Mouse (Mus musculus): ENCODE measurements around the gene Shisa7.
A peak's percentile ranks its signal among the peaks of the same experiment; 100 is the strongest.
"Not testable (repeated sequence)": the region's sequence is repeated elsewhere in the genome, so short reads cannot be mapped to it uniquely, and the experiment has no call there.

Gene Shisa7

DNA sequence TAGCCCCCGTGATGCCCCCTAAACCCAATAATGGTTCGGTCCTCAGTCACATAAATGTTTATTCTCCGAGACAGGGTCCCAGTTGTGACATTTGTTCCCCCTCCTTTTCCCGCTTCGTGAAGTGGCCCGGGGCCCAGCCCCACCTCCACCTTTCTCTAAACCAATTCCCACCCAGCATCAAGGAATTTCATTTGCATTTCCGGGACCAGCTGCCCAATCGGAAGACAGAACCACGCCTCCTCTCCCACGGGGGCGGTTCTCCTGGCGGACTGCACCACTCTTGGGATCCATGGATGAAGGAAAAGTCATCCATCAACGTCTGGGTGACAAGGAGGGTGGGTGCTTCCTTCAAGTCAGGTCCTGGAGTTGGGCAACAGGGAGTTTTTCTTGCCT is 417 bp upstream of the Shisa7 start:
- DNase-seq (ENCODE audit: low spot score): peak; percentile 82

DNA sequence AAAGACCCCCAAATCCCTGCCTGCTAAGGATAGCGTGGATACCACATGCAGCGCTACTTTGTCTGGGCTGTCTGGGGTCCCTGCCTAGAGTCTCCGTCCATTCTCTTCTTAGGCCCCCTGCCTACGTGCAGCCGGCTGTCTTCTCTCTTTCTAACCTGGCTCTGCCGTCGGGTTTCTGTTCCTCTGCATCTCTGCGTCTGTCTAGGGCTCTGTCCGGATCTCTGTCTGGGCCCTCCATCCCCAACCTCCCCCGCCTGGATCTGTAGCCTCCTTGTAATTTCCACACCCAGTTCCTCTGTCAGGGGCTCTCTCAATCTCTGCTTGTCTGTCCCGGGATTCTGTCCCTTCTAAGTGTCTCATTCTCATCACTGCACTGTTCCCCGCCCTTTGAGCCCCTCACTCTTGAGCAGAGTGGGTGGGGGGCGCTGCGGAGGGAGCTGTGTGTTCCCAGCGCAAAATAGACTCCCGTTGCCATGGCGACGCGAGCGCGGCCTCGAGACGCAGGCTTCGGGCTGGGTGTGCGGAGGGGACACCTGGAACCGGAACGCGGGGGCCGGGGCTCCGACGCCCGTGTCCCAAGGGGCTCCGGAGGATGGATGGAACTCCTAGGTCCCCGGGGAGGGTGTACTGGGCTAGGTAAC is 772 bp downstream of the Shisa7 start:
- DNase-seq (ENCODE audit: low spot score): peak; percentile 67

DNA sequence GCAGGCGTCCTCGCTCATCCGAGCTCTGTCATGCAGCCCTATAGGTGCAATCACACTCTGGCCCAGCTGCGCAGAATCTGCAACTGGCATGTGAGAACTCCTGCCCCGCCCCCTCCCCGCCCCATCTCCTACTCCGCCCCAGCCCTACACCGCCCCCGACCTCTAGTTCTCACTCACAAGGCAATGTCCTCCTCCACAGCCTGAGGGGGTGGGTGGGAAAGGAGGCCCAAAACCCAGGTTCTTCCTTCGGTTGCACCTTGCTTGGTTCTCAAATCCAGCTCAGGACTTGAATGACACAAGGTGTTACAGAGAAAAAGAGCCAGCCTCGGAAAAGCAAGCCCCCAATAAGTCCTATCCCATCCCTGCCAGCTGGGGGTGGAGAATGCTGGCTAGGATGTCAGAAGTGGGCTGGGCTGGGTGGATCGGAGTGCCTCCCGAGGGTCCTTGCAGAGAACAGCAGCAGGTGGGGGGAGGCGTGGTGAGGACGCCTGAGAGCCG is 1.8 kb downstream of the Shisa7 start:
- peak; percentile 52 for DNase-seq (ENCODE audit: low spot score)

DNA sequence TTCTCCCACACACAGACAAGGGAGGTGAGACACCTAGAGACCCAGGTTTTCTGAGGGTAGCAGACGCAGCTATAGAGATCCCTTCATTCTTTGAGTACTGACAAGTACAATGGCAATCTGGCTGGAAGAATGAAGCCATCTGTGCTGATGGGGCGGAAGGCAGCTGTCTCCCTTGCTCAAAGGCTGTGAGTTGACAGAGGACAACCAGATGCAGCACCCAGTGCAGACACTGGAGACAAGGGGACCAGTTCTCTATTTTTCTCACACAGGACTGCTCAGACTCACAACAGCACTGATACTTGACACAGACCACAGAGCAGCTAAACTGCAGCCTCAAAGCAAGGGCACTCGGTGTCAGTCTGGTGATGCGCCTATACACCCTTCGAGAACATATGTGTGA is 2.4 kb downstream of the Shisa7 start:
- peak; percentile 18 for DNase-seq (ENCODE audit: low spot score)

DNA sequence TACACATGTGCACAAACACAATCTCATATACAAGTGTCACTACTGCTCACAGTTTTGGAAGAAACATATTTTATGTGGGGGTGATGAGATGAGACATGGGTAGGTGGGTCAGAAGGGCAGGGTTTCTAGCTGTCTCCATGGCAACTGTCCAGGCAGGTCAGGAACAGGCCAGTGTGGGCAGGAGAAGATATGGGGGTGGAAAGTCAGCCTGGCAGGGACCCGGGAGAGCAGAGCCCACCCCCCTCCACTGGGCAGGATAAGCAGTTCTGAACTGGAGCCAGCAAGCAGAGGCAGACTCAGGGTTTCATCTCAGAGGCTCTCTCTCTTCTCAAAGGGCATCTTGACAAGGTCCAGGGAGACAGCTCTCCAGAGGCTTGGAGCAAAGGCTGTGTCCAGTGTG is 6.9 kb downstream of the Shisa7 start:
- DNase-seq (ENCODE audit: low spot score): no peak

DNA sequence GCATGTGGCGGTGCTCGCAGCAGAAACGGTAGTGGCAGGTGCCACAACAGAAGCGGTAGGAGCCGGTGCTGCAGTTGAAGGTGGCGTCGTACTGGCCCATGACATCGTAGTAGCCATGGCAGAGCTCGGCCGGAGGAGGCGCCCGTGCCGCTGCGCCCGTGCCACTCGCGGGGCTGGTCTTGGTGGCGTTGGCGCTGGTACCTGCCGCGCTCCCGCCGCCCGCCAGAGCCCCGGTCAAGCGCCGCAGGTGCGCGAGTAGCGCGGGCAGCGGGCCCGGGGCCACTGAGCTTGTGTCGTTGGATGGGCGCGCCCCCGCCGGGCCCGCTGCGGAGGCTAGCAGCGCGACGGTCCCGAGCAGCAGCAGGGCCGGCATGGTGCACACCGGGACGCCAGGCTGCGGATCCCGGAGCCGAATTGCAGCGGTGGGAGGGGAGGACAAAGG is 8.1 kb downstream of the Shisa7 start:
- DNase-seq (ENCODE audit: low spot score): peak; percentile 79

DNA sequence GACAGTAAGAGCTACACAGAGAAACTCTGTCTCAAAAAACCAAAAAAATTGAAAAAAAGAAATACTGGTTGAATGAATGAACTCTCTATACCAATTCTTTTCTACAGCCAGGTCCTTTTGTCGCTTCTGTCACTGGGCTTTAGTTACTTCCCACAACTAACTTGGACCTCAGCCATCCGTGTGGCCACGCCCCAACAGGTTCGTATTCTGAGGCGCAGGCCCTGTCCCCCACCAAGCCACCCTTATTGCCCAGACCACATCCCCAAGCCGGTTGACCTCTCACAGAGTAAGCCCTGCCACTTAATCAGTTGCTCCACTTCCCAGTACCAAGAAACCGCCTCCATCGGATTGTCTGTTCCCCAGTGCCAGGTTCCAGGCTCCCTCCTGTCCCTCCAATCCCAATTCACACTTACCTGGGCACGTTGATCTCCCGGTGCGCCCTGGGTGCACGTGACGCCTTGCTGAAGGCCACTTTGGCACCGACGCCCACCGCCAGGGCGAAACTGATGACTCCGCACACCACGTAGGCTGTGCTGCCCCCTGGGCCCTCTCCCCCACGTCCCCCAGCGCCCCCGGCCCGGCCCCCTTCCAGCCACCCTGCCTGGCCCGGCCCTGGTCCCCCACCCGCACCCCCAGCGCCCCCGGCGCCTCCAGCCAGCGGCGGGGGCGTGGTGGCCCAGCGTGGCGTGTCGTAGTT is 8.7 kb downstream of the Shisa7 start:
- no peak for DNase-seq (ENCODE audit: low spot score)

DNA sequence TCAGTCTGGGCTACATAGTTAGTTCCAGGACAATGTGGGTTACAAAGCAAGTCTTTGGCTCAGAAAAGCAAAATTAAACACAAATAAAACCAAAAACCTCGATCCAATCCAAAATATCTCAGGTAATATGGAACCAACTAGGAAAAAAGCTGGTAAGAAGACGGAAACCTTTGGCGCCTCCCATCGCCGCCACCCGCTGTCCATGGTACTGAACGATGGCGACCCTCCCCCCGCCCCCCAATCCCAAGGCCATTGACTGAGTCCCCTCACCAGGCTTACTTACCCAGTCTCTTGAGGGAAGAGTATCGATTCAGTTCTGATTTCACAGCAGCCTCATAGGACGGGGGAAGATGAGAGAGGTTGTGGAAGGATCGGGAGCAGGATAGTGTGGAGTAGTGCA is 14.0 kb downstream of the Shisa7 start:
- no peak for DNase-seq (ENCODE audit: low spot score)

DNA sequence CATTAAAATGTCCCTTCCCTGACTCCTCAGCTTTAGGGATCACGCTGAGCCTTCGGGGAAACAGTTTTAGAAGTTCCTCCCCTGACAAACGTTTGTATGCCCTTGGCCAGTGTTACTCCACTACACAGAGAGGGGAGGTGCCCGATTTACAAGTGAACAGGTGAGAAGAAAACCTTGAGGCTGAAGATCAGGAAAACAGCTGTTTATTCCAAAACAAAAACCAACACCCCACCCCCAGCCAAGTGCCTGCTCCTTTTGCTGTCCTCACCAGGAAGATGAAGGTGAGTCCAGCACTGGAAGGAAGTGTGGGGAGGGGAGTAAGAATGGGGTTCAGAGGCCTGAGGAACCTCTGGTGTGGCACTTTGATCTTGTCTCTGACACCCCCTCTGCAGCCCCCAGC is 19.1 kb downstream of the Shisa7 start:
- no peak for DNase-seq (ENCODE audit: low spot score)

DNA sequence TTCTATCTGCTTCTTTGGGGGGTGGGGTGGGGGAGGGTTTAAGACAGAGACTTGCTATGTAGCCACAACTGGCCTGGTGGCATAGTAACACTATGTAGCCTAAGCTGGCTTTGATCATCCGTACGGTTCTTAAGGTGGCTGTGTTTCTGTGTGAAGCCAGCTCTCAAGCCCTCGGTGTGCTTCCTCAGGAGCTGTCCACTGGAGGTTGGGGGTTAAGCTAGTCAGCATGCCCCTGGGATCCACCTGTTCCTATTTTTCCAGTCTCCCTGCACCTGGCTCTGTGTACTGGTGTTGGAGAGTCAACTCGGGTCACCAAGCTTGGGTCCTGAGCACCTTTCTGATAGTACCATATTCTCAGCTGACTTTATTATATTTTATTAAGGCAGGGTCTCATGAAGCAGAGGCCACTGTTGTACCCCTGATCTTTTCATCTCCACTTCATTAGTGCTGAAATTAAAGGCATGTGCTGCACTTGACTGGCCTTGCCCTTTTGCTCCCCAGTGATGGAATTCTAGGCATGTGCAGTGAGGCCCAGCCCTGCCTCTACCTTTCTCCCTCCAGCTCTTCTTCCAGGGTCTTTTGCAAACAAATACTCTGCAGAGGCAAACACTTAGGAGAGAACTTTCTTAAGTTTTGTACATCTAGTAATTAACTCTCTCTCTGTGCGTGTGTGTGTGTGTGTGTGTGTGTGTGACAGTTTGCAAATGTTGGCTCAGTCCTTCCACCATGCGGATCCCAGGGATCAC is 22.2 kb downstream of the Shisa7 start:
- DNase-seq (ENCODE audit: low spot score): no peak

DNA sequence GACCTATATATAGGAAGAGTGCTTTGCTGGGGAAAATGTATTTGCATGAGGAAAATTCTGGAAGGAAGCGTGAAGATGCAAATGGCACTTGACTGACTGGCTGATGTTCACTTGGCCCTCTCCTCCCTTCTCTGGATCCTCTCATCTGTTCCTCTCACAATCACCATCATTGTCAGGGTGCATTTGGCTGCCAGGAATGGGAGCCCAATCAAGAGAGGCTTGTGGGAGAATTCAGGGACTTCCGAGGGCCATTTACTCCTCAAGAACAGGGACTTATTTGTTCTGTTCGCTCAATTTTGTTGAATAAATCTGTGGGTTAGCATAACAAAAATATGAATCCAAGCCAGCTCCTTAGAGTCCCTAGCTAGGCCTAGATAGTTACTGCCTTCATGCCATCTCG is 22.8 kb downstream of the Shisa7 start:
- DNase-seq (ENCODE audit: low spot score): no peak

DNA sequence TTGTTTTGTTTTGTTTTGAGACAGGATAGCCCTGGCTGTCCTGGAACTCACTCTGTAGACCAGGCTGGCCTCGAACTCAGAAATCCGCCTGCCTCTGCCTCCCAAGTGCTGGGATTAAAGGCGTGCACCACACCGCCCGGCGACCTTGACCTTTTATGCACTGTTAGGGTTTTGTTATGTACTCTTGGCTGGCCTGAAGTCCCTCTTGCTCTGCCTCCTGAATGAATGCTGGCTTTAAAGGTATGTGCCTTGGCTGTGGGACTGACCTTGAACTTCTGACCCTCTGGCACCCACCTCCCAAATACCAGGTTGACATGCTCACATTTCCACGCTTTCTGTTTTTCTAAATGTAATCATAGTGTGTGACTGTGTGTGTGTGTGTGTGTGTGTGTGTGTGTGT is 23.6 kb downstream of the Shisa7 start:
- DNase-seq (ENCODE audit: low spot score): not testable (repeated sequence)

DNA sequence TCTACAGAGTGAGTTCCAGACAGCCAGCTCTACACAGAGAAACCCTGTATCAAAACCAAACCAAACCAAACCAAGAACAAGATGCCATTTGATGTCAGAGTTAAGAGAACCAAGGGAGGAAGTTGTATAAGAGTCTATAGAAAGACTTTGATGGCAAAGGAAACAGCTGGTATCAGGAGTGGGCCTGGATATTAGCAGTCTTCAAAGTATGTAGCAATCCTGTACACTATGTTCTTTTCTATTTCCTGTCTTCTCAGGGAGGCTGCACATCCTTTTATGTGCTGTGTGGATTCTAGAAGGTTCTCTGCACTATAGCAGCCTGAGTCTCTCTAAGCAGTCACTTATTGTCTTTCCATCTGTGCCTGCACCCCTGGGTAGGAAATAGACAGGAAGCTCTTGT is 27.9 kb downstream of the Shisa7 start:
- DNase-seq (ENCODE audit: low spot score): no peak

DNA sequence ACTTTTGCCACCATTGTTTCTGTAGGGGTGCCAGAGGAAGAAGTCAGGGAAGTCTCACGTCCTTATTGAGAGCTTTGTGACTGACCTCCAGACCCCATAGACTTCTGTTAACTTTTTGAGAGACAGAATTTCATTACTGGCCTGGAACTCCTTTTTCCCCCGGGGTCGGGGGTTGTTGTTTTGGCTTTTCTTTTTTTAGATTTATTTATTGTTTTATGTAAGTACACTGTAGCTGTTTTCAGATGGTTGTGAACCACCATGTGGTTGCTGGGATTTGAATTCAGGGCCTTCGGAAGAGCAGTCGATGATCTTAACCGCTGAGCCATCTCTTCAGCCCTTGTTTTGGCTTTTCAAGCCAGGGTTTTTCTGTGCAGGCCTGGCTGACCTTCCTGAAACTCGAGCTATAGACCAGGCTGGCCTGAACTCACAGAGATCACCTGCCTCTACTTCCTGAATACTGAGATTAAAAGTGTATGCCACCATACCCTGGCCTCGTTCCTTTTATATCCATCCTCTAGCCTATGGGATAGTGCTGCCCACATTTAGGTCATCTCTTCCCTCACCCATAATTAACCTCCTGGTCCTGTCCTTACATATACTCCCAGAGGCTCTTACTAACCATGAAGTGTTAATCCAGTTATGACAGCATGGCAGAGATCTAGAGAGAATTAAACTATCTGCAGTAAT is 31.2 kb downstream of the Shisa7 start:
- DNase-seq (ENCODE audit: low spot score): no peak

DNA sequence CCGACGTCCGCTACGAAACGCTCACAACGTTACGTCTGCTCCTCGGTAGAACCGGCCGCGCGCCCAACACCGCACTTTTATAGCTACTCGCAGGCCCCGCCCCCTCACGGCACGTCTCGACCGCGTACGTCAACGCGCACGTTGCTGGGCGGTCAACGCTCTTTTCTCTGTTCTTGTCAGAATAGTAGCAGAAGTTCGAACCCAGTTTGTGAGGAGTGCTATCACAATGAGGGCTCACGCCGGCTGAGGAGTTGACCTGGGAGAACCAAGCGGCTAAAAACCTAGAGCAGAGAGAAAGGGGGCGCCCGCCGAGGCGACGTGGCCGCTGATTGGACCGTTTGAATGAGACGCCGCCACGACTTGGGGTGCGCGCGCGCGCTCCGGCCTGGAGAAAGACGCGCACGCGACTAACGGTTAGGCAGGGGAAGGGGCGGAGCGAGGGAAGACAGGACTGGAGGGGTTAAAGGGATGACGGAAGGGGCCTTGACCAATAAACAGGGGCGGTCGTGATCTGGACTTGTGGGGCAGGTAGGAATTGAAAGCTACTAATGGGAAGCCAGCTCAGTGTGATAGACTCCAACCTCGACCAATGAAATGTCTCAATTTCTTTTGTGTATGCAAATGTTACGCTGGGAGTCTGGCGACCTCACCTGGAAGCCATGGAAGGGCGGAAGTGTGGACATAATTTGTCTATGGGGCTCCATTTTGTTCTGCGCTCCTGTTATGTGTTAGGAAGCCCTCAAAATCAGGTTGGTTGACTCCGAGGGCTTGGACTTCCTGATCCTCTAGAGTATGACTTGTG is 32.0 kb downstream of the Shisa7 start, which contains the start of gene Ube2s:
Gene Ube2s (minus strand): TSS at position 288 of the 802 bp plus-strand sequence.
- DNase-seq (ENCODE audit: low spot score): peak; percentile 99

DNA sequence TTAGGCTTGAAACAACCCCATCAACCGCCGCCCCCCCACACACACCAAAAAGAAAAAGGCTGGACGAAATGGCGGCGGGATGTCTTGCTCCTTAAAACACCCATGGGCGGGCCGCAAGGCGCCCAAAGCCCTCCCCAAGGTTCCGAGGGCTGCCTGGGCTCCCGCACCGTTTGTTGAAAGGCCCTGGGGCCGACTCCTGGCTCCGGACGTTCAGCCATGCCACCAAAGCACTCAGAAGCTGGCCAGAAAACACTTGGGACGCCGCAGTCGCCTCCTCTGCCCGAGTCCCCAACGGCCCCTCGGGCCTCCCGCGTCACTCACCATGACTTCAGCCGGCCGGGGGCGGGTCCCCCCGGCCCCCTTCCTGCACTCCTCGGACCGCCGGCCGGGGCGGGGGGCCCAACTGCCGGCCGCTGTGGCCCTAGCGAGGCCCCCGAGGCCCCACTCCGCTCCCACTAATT is 32.6 kb downstream of the Shisa7 start:
- DNase-seq (ENCODE audit: low spot score): peak; percentile 50

DNA sequence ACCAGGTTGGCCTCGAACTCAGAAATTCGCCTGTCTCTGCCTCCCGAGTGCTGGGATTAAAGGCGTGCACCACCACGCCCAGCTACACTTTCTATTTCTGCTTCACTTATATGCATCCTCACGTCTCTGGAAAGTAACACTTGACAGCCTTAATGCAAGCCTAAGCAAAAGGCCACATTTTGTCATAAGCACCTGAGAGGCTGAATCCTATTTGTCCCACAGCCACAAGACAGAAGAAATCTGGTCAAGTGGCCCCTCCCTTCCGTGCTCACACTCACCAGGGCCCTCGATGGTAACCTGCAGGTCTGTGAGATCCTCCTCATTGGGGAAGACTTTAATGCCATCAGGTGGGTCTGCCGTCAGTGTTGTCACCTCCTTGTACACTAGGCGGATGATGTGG is 33.4 kb downstream of the Shisa7 start:
- DNase-seq (ENCODE audit: low spot score): not testable (repeated sequence)

DNA sequence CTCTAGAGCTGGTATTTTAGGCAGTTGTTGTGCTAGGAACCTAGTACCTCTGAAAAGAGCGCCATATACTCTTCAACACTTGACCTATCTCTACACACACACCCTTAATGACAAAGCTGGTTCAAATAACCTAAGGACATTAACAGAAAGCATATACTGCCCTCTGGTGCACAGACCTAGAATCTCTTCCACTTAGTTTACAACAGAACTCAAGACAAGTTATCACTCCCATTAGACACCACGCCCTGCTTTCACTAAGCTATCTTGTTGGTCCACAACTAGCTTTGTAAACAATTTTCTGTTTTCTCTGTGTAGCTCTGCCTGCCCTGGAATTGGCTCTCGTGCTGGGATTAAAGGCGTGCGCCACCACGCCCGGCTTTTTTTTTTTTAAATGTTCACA is 37.8 kb downstream of the Shisa7 start:
- DNase-seq (ENCODE audit: low spot score): peak; percentile 78

DNA sequence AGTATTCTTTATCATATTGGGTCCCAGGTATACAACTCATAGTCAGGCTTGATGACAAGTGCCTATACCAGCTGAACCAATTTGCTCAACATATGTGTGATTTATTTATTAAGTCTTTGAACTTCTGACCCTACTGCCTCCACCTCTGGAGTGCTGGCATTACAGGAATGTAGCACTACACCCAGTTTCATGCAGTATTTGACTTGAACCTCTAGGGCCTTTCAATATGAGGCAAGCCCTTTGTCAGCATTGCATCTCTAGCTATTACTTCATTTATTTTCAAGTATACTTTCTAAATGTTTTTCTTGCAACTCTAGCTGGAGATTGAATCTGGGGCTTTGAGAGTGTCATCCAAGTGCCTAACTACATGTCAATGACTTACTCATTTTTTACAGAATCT is 42.2 kb downstream of the Shisa7 start:
- no peak for DNase-seq (ENCODE audit: low spot score)

DNA sequence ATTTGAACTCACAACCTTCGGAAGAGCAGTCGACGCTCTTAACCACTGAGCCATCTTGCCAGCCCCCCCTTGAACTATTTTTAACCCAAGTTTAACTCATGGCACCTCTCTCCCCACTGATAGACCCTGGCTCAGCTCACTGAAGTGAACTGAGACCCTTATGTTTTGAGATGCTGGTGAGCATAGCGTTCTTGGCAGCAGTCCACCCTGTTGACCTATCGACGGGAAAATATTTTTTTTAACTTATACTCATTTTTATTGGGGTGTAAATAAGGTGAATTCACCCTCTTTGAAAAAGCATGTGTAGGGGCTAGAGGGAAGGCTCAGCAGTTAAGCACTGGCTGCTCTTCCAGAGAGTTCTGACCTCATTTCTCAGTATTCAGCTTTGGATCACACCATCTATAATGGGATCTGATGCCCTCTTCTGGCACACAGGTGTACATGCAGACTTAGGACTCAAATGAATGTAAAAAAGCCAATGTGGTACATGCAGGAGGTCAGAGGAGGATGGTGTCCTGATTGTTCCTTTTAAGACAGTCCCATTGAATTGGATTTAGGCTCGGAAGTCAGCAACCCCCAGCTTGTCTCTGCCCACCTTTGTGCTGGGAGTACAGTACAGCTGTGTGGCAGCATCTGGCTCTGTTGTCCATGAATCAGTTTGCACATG is 48.6 kb downstream of the Shisa7 start:
- DNase-seq (ENCODE audit: low spot score): peak; percentile 70
